Mouse (Mus musculus): Measurements from ENCODE around the gene Fbxw19. TPM values are rescaled to one million over a fixed set of nuclear protein-coding genes. Genes with fewer than 3 reads are reported as not detected.
"Not testable (repeated sequence)": the region's sequence is repeated elsewhere in the genome, so short reads cannot be mapped to it uniquely, and the experiment has no call there.

Gene Fbxw19
- total RNA-seq (2012; rRNA removed) (not detected in 2 replicates), total RNA-seq (2014; rRNA removed) (not detected in 2 replicates), polyA plus RNA-seq (2012; ENCODE audit: insufficient read length, low read depth) (not detected in 2 replicates)

DNA sequence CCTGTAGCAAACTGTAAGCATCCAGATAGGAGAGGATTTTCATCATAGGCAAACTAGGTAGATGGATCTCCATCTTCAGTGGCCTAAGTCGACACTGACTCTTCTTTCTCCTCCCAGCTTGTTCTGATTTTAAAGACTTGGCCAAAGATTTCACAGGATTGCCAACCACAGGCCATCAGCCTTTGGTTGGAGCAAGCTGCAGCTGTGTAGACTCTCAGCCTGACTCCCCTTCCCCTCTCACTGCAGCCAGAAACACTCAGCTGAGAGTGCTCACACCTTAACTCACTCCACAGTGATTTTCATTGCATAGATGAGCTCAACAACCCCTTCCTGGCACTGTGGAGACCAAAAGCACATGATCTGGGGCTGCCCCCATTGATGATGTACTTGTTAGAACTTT lies at the start of gene Fbxw19:
TSS of gene Fbxw19 (minus strand) at position 101 of the 400 bp plus-strand sequence.
- H3K9ac ChIP-seq (ENCODE audit: insufficient read depth, low read depth); in situ Hi-C loops (cut with MboI; ENCODE audit: low pct_ligation_motif_present, low pct_unique_long_range_greater_than_20kb, low sequenced_read_pairs); H3K36me3 ChIP-seq (replicated peaks in 1 of 2; ENCODE audit: control insufficient read depth in 1 of 2, insufficient read depth in 1 of 2, low read length in 1 of 2); H3K4me3 ChIP-seq (replicated peaks in 1 of 3; ENCODE audit: low read depth in 2 of 3, low read length in 2 of 3, poor library complexity in 1 of 3); H3K9me3 ChIP-seq (replicated peaks; ENCODE audit: low read length); H3K4me1 ChIP-seq (ENCODE audit: control insufficient read depth in 1 of 2, insufficient read depth in 2 of 2); H3K79me2 ChIP-seq (replicated peaks; ENCODE audit: control insufficient read depth, extremely low read depth, insufficient read depth, poor library complexity, severe bottlenecking); DNase-seq (ENCODE audit: extremely low read depth); H3K4me2 ChIP-seq (ENCODE audit: insufficient read depth, low read depth, poor library complexity, severe bottlenecking); dilution Hi-C loops (cut with MboI; ENCODE audit: extremely low pct_ligation_motif_present, extremely low pct_unique_long_range_greater_than_20kb, low sequenced_read_pairs); H3K27ac ChIP-seq (ENCODE audit: insufficient read depth, low read depth): not testable (repeated sequence)
- peaks cover 12% of the 10 kb centered on the region for H3K27me3 ChIP-seq (replicated peaks)

GRCm38 (mm10) chr9:109523385-109524064 lies 27.9 kb upstream of the Fbxw19 start:
- H3K27ac ChIP-seq (ENCODE audit: insufficient read depth, low read depth) = no peak overlapping the region
- in situ Hi-C loops (cut with MboI; ENCODE audit: low pct_ligation_motif_present, low pct_unique_long_range_greater_than_20kb, low sequenced_read_pairs) (no loop called here), dilution Hi-C loops (cut with MboI; ENCODE audit: extremely low pct_ligation_motif_present, extremely low pct_unique_long_range_greater_than_20kb, low sequenced_read_pairs) (no loop called here)

DNA sequence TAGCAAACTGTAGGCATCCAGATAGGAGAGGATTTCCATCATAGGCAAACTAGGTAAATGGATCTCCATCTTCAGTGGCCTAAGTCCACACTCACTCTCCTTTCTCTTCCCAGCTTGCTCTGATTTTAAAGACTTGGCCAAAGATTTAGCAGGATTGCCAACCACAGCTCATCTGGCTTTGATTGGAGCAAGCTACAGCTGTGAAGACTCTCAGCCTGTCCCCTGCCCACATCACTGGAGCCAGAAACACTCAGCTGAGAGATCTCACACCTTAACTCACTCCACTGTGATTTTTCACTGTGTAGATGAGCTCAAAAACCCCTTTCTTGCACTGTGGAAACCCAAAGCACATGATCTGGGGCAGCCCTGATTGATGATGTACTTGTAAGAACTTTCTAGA lies 46.6 kb downstream of the Fbxw19 start, which contains the start of gene Fbxw16:
TSS of gene Fbxw16 (minus strand) at position 101 of the 400 bp plus-strand sequence.
- Histone ChIP-seq H3K4me3 (replicated peaks in 1 of 3; ENCODE audit: low read depth in 2 of 3, low read length in 2 of 3, poor library complexity in 1 of 3) (no peak within 1 kb of the TSS), H3K9ac (ENCODE audit: insufficient read depth, low read depth) (no peak within 1 kb of the TSS), H3K79me2 (replicated peaks; ENCODE audit: control insufficient read depth, extremely low read depth, insufficient read depth, poor library complexity, severe bottlenecking) (no peaks in the 10 kb centered on the region), H3K4me1 (ENCODE audit: control insufficient read depth in 1 of 2, insufficient read depth in 2 of 2) (no peaks in the 10 kb centered on the region), H3K36me3 (replicated peaks in 1 of 2; ENCODE audit: control insufficient read depth in 1 of 2, insufficient read depth in 1 of 2, low read length in 1 of 2) (no peaks in the 10 kb centered on the region), H3K27ac (ENCODE audit: insufficient read depth, low read depth) (no peak within 1 kb of the TSS), H3K4me2 (ENCODE audit: insufficient read depth, low read depth, poor library complexity, severe bottlenecking) (no peak within 1 kb of the TSS), H3K27me3 (replicated peaks) (peaks cover 12% of the 10 kb centered on the region), H3K9me3 (replicated peaks; ENCODE audit: low read length) (no peaks in the 10 kb centered on the region)
- in situ Hi-C loops (cut with MboI; ENCODE audit: low pct_ligation_motif_present, low pct_unique_long_range_greater_than_20kb, low sequenced_read_pairs) = no loop called here
- DNase-seq (ENCODE audit: extremely low read depth) = no peak
- dilution Hi-C loops (cut with MboI; ENCODE audit: extremely low pct_ligation_motif_present, extremely low pct_unique_long_range_greater_than_20kb, low sequenced_read_pairs) = no loop called here
- TF ChIP-seq ZKSCAN1 (IDR thresholded peaks at IDR 0.05; ENCODE audit: borderline replicate concordance, low read depth, low read length) = no peak

More at GRCm38 (mm10) chr9:109523385-109524064, 27.9 kb upstream of the Fbxw19 start:
- no peak for DNase-seq (ENCODE audit: extremely low read depth)
- no peaks in the 10 kb centered on the region for H3K36me3 ChIP-seq (replicated peaks in 1 of 2; ENCODE audit: control insufficient read depth in 1 of 2, insufficient read depth in 1 of 2, low read length in 1 of 2)
- no peak overlapping the region for H3K9ac ChIP-seq (ENCODE audit: insufficient read depth, low read depth)
- no peaks in the 10 kb centered on the region for H3K79me2 ChIP-seq (replicated peaks; ENCODE audit: control insufficient read depth, extremely low read depth, insufficient read depth, poor library complexity, severe bottlenecking)
- H3K4me3 ChIP-seq (replicated peaks in 1 of 3; ENCODE audit: low read depth in 2 of 3, low read length in 2 of 3, poor library complexity in 1 of 3) = no peak overlapping the region
- no peak for TF ChIP-seq RAD21 (IDR thresholded peaks at IDR 0.05; ENCODE audit: low read depth, low read length)
- peaks cover 8% of the 10 kb centered on the region for H3K27me3 ChIP-seq (replicated peaks)
- H3K4me1 ChIP-seq (ENCODE audit: control insufficient read depth in 1 of 2, insufficient read depth in 2 of 2) = no peaks in the 10 kb centered on the region
- H3K4me2 ChIP-seq (ENCODE audit: insufficient read depth, low read depth, poor library complexity, severe bottlenecking) = no peak overlapping the region
- no peaks in the 10 kb centered on the region for H3K9me3 ChIP-seq (replicated peaks; ENCODE audit: low read length)

DNA sequence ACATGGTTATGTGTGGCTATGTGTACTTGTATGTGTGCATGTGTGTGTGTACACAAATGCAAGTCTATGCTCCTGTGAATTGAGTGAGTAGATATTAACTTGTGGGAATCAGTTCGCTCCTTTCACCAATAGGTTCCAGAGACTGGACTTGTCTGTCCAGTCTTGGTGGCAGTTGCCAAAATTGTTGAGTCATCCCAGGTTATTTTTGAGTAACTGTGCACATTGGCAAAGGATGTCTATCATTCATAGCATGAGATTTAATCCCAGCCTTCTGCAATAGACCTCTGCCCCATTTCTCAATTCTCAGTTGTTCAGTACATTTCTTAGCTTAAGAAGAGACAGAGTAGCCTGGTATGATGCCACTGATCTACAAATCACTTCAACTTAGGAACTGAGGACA lies 62.7 kb downstream of the Fbxw19 start:
- Histone ChIP-seq H3K27ac (ENCODE audit: insufficient read depth, low read depth) (no peak overlapping the region), H3K9me3 (replicated peaks; ENCODE audit: low read length) (no peaks in the 10 kb centered on the region), H3K4me1 (ENCODE audit: control insufficient read depth in 1 of 2, insufficient read depth in 2 of 2) (no peaks in the 10 kb centered on the region), H3K9ac (ENCODE audit: insufficient read depth, low read depth) (no peak overlapping the region), H3K4me2 (ENCODE audit: insufficient read depth, low read depth, poor library complexity, severe bottlenecking) (no peak overlapping the region), H3K27me3 (replicated peaks) (peaks cover 10% of the 10 kb centered on the region), H3K79me2 (replicated peaks; ENCODE audit: control insufficient read depth, extremely low read depth, insufficient read depth, poor library complexity, severe bottlenecking) (no peaks in the 10 kb centered on the region), H3K36me3 (replicated peaks in 1 of 2; ENCODE audit: control insufficient read depth in 1 of 2, insufficient read depth in 1 of 2, low read length in 1 of 2) (no peaks in the 10 kb centered on the region), H3K4me3 (replicated peaks in 1 of 3; ENCODE audit: low read depth in 2 of 3, low read length in 2 of 3, poor library complexity in 1 of 3) (no peak overlapping the region)
- dilution Hi-C loops (cut with MboI; ENCODE audit: extremely low pct_ligation_motif_present, extremely low pct_unique_long_range_greater_than_20kb, low sequenced_read_pairs) = no loop called here
- no peak for DNase-seq (ENCODE audit: extremely low read depth)
- no peak for TF ChIP-seq ZKSCAN1 (IDR thresholded peaks at IDR 0.05; ENCODE audit: borderline replicate concordance, low read depth, low read length)
- TF ChIP-seq UBTF (IDR thresholded peaks at IDR 0.05; ENCODE audit: low read depth, low read length) = no peak
- in situ Hi-C loops (cut with MboI; ENCODE audit: low pct_ligation_motif_present, low pct_unique_long_range_greater_than_20kb, low sequenced_read_pairs) = no loop called here

Other genes starting within 250 kb of the Fbxw19 start
- not detected in 2 replicates for gene Fbxw14, start 208.2 kb downstream of the Fbxw19 start, total RNA-seq (2012; rRNA removed)
- gene Fbxw14, start 208.2 kb downstream of the Fbxw19 start, total RNA-seq (2014; rRNA removed) = not detected in 2 replicates
- gene Fbxw14, start 208.2 kb downstream of the Fbxw19 start, polyA plus RNA-seq (2012; ENCODE audit: insufficient read length, low read depth) = not detected in 2 replicates
- gene Fbxw28, start 156.2 kb downstream of the Fbxw19 start, total RNA-seq (2012; rRNA removed) = not detected in 2 replicates
- gene Fbxw28, start 156.2 kb downstream of the Fbxw19 start, total RNA-seq (2014; rRNA removed) = not detected in 2 replicates
- not detected in 2 replicates for gene Fbxw28, start 156.2 kb downstream of the Fbxw19 start, polyA plus RNA-seq (2012; ENCODE audit: insufficient read length, low read depth)
- not detected in 2 replicates for gene Fbxw22, start 91.6 kb downstream of the Fbxw19 start, total RNA-seq (2012; rRNA removed)
- not detected in 2 replicates for gene Fbxw22, start 91.6 kb downstream of the Fbxw19 start, total RNA-seq (2014; rRNA removed)
- not detected in 2 replicates for gene Fbxw22, start 91.6 kb downstream of the Fbxw19 start, polyA plus RNA-seq (2012; ENCODE audit: insufficient read length, low read depth)
- gene Fbxw16, start 46.7 kb downstream of the Fbxw19 start, total RNA-seq (2012; rRNA removed) = not detected in 2 replicates
- gene Fbxw16, start 46.7 kb downstream of the Fbxw19 start, total RNA-seq (2014; rRNA removed) = not detected in 2 replicates
- not detected in 2 replicates for gene Fbxw16, start 46.7 kb downstream of the Fbxw19 start, polyA plus RNA-seq (2012; ENCODE audit: insufficient read length, low read depth)
- not detected in 2 replicates for gene Fbxw15, start 72.4 kb upstream of the Fbxw19 start, total RNA-seq (2012; rRNA removed)
- not detected in 2 replicates for gene Fbxw15, start 72.4 kb upstream of the Fbxw19 start, total RNA-seq (2014; rRNA removed)
- not detected in 2 replicates for gene Fbxw15, start 72.4 kb upstream of the Fbxw19 start, polyA plus RNA-seq (2012; ENCODE audit: insufficient read length, low read depth)
- gene Fbxw24, start 130.2 kb upstream of the Fbxw19 start, total RNA-seq (2012; rRNA removed) = not detected in 2 replicates
- gene Fbxw24, start 130.2 kb upstream of the Fbxw19 start, total RNA-seq (2014; rRNA removed) = not detected in 2 replicates
- not detected in 2 replicates for gene Fbxw24, start 130.2 kb upstream of the Fbxw19 start, polyA plus RNA-seq (2012; ENCODE audit: insufficient read length, low read depth)
- not detected in 2 replicates for gene Fbxw25, start 168.8 kb upstream of the Fbxw19 start, total RNA-seq (2012; rRNA removed)
- not detected in 2 replicates for gene Fbxw25, start 168.8 kb upstream of the Fbxw19 start, total RNA-seq (2014; rRNA removed)
- gene Fbxw25, start 168.8 kb upstream of the Fbxw19 start, polyA plus RNA-seq (2012; ENCODE audit: insufficient read length, low read depth) = not detected in 2 replicates
- not detected in 2 replicates for gene Fbxw18, start 206.8 kb upstream of the Fbxw19 start, total RNA-seq (2012; rRNA removed)
- not detected in 2 replicates for gene Fbxw18, start 206.8 kb upstream of the Fbxw19 start, total RNA-seq (2014; rRNA removed)
- gene Fbxw18, start 206.8 kb upstream of the Fbxw19 start, polyA plus RNA-seq (2012; ENCODE audit: insufficient read length, low read depth) = not detected in 2 replicates

Measured in CH12.LX (cell line).